Mouse (Mus musculus): ENCODE results near the gene Olfr906. TPM values are rescaled to one million over a fixed set of nuclear protein-coding genes. Genes with fewer than 3 reads are reported as not detected.

Gene Olfr906
- total RNA-seq (2022), result not detected

GRCm38 (mm10) chr9:38486785-38487184 lies at the start of gene Olfr906:
Gene Olfr906 (plus strand): TSS chr9:38487085.
- DNase-seq (ENCODE audit: low spot score in 2 of 2), result no peak

DNA sequence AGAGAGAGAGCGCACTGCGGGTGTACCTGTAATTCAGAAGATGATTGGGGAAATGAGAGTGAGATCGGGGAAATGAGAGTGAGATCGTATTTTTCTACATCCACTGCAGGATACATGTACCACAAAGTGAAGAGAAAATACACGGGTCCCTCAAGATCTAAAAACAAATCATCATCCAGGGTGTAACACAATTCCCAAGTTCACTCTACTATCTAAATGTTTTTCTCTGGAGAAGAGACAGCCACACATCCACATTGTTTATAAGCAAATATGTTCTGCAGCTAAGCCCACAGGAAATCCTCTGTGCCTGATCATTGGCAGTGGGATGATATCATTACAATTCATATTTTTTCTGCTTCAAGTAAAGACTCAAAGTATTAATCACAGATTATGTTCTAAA lies 39.5 kb upstream of the Olfr906 start, which contains the start of gene Olfr902:
Olfr902 (plus strand) TSS at position 301 of the 400 bp plus-strand sequence.
- no peak for DNase-seq (ENCODE audit: low spot score in 2 of 2)

DNA sequence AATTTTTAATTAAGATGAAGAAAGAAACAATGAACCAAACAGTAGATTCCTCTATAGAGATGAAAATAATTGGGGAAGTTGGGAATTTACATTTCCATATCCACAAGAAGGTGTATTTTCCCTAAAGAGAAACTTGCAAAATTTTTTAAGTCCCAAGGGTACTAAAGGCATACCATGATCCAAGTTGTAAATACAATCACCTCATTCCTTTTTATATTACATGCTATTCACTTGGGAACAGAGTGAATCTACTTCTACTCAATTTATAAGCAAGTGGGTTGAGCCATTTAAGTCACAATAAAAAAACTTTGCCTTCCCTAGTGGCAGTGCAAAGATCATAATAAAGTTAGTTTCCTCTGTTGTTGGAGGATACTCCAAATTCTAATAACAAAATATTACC lies 24.0 kb upstream of the Olfr906 start, which contains the start of gene Olfr904:
Olfr904 (plus strand) TSS at position 301 of the 400 bp plus-strand sequence.
- DNase-seq (ENCODE audit: low spot score in 2 of 2), result no peak

GRCm38 (mm10) chr9:38470807-38471206 lies 16.1 kb upstream of the Olfr906 start, which contains the start of gene Olfr905:
Gene Olfr905 (plus strand): TSS chr9:38471107.
- no peak for DNase-seq (ENCODE audit: low spot score in 2 of 2)

GRCm38 (mm10) chr9:38495501-38495900 lies 8.6 kb downstream of the Olfr906 start, which contains the start of gene Olfr907:
Gene Olfr907 (plus strand): TSS chr9:38495801.
- no peak for DNase-seq (ENCODE audit: low spot score in 2 of 2)

DNA sequence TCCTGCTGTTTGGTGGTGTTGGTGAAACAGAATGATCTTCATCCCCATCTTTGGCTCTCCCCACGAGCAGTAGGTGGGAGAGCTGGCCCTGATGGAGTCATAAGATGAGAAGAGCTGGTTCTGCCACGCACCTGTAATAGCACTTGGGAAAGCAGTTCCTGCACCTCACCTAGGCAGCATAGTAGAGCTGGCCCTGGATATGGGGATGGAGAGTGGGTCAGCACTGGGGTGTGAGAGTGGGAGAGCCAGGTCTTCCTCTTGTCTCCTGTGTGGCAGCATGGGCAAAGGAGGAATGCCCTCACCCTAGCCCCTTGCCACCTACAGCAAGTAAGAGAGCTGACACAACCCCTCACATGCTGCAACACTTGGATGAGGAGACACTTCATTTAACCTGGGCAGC lies 25.5 kb downstream of the Olfr906 start:
- DNase-seq (ENCODE audit: low spot score in 2 of 2), result no peak

DNA sequence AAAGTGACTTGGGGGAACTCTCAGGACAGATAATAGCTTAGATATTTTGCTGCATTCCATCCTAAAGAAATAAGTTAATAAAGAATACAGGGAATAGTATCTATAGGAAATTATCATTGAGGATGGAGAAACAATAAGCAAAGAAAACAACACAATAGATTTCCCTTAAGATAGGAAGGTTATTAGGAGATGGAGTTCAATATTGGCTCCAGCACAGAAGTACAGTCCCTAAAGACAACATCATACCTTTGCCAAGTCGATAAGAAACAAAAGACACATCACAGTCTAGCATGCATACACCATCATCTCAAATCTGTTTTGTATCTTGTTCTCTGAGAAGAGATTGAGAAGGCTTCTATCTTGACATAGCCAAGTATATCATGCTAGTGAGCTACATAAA lies 34.4 kb downstream of the Olfr906 start, which contains the start of gene Olfr911-ps1:
Olfr911-ps1 (plus strand) TSS at position 301 of the 400 bp plus-strand sequence.
- no peak for DNase-seq (ENCODE audit: low spot score in 2 of 2)

- DNase-seq (ENCODE audit: low spot score in 2 of 2), result no peak
Measured at GRCm38 (mm10) chr9:38537549-38537948, 50.7 kb downstream of the Olfr906 start, which contains the start of gene Olfr910. Gene Olfr910 (plus strand): TSS chr9:38537849.

Other genes starting within 250 kb of the Olfr906 start
- gene Olfr143, start 234.3 kb upstream of the Olfr906 start, total RNA-seq (2022), result not detected
- not detected for gene Olfr895, start 219.2 kb upstream of the Olfr906 start, total RNA-seq (2022)
- not detected for gene Olfr896-ps1, start 196.0 kb upstream of the Olfr906 start, total RNA-seq (2022)
- not detected for gene Olfr25, start 158.0 kb upstream of the Olfr906 start, total RNA-seq (2022)
- gene Olfr898, start 138.7 kb upstream of the Olfr906 start, total RNA-seq (2022), result not detected
- not detected for gene Olfr250, start 120.2 kb upstream of the Olfr906 start, total RNA-seq (2022)
- gene Olfr251, start 110.0 kb upstream of the Olfr906 start, total RNA-seq (2022), result not detected
- gene Olfr147, start 85.4 kb upstream of the Olfr906 start, total RNA-seq (2022), result not detected
- not detected for gene Olfr901, start 57.6 kb upstream of the Olfr906 start, total RNA-seq (2022)
- not detected for gene Olfr902, start 39.4 kb upstream of the Olfr906 start, total RNA-seq (2022)
- not detected for gene Olfr904, start 23.9 kb upstream of the Olfr906 start, total RNA-seq (2022)
- not detected for gene Olfr905, start 16.0 kb upstream of the Olfr906 start, total RNA-seq (2022)
- not detected for gene Olfr907, start 8.7 kb downstream of the Olfr906 start, total RNA-seq (2022)
- not detected for gene Olfr911-ps1, start 34.5 kb downstream of the Olfr906 start, total RNA-seq (2022)
- gene Olfr910, start 50.8 kb downstream of the Olfr906 start, total RNA-seq (2022), result not detected
- not detected for gene Olfr912, start 93.1 kb downstream of the Olfr906 start, total RNA-seq (2022)
- gene Olfr913, start 105.7 kb downstream of the Olfr906 start, total RNA-seq (2022), result not detected
- gene Olfr914, start 118.0 kb downstream of the Olfr906 start, total RNA-seq (2022), result not detected
- gene Olfr916, start 172.8 kb downstream of the Olfr906 start, total RNA-seq (2022), result not detected
- gene Olfr917, start 178.8 kb downstream of the Olfr906 start, total RNA-seq (2022), result not detected
- not detected for gene Olfr918, start 187.5 kb downstream of the Olfr906 start, total RNA-seq (2022)
- not detected for gene Olfr919, start 216.6 kb downstream of the Olfr906 start, total RNA-seq (2022)
- 10 to 100 TPM; 12.3 to 17.5 (median 16.3) TPM for gene Vwa5a, start 231.2 kb downstream of the Olfr906 start, total RNA-seq (2022)